Mouse (Mus musculus) right cerebral cortex, postnatal 36 days (tissue): ENCODE results near the gene Hist1h2bj.
"Not testable (repeated sequence)": the region's sequence is repeated elsewhere in the genome, so short reads cannot be mapped to it uniquely, and the experiment has no call there.

Source experiments
- DNase-seq, 2 experiments: peaks; one replicate each; pipeline ENCODE4 v3.0.0; 2022; ENCODE audit warnings: low spot score in 2 of 2, mixed read lengths in 1 of 2

Hist1h2bj gene

DNA sequence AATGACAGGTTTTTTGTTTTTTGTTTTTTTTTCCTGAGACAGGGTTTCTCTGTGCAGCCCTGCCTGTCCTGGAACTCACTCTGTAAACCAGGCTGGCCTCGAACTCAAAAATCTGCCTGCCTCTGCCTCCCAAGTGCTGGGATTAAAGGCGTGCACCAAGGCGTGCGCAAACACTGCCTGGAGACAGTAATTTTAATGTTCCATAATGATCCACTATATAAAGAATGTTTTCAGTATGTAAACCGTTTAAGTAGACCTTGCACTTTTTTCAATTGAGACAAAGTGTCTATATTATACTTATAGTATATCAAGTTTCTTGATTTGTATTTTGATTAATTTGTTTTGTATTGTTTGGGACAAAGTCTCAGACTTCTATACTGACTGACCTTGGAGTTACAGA, 3.6 kb upstream of the Hist1h2bj start:
- no peak for DNase-seq

DNA sequence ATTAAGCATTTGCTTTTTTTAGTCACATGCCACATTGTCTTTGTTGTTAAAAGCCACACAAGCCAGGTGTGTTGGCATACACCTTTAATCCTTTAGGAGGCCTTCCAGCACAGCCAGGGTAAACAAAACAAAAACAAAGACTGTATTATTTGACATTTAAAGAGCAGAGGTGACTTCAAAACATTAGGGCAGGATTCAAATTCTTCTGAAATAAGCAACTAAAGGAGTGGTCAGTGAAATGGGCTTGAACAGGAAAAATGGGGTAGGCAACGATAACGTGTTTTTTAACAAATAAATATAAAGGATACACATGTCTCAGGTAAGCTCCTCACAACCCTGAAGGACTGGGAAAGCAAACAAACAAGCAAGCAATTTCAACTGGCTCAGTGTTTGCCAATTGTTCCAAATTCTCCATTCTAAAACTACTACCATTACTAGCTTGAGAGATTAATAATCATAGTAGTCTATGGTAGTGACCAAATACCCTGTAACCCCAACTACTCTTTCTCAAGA, 3.0 kb upstream of the Hist1h2bj start:
- DNase-seq: no peak

DNA sequence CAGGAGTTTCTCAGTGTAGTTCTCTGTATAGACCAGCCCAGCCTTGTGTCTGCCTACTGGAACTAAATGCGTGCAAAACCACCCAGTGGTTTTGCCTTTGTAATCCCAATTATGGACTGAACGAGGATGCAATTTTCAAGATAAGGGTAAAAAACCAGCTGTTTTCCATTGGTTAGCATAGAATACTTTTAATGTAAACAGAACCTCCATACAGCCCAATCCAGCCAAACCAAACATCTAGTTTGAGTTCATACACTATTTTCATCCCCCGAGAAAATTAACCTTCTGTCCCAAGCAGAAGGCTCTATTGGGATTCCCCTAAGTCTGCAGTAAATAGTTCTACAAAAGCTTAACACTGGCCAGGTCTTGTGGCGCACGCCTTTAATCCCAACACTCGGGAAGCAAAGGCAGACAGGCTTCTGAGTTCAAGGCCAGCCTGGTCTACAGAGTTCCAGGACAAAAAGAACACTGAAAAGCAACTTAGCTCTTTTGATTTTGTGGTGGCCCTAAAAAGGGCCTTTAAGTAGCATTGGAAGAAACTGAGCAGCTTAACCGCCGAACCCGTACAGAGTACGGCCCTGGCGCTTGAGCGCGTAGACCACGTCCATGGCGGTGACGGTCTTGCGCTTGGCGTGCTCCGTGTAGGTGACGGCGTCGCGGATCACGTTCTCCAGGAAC, 2.4 kb upstream of the Hist1h2bj start:
- no peak for DNase-seq

DNA sequence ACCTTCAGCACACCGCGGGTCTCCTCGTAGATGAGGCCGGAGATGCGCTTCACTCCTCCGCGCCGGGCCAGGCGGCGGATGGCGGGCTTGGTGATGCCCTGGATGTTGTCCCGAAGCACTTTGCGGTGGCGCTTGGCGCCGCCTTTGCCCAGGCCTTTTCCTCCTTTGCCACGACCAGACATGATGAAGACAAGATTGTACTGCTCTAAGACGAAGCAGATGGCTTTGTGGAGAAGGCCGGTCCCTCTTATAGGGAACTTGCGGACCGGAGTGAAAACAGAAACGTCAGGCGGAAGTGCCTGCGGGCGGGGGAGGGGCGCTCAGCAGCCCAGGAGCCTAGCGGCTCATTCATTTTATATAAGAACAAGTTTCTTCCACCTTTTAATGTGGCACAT, 1.9 kb upstream of the Hist1h2bj start, which contains the start of gene Hist1h4i:
TSS of gene Hist1h4i (minus strand) at position 221 of the 395 bp plus-strand sequence.
- DNase-seq: peak; percentile 96

DNA sequence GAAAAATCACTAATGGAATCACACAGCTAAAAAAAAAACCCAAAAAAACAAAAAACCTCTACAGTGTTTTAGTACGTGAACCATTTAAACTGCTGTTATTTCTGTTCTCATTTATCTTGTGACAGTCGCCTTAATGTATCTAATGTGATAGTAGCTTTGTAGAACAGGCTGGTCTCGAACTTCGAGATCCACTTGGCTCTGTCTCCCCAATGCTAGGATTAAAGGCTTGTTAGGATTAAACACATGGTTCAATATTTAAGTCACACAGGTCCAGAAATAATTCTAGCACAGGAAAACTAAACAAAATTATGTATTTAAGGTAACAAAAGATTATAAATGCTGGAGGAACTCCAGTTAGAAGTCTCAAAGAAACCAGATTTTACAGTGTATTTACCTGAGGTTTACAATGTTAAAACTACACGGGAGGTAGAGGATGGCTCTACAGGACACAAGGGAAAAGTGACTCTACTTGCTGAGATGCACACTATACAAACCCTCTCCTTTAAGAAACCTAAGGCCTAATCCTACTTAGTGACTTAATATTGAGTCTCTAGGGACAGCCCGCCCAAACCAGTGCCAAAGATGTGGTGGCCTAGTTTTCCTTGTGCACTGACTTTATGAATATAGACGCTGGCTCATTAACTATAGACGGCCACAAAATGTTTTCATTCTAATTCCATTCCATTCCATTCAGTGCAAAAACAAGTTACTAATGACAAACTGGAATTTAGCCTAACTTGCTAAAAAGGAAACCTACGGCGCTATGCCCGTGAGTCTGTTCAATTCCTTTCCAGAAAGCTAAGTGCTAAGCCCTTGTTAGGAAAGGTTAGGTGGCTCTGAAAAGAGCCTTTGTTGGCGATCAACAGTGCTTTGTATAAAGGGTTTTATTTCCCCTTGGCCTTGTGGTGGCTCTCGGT, 1.1 kb upstream of the Hist1h2bj start:
- DNase-seq: no peak

DNA sequence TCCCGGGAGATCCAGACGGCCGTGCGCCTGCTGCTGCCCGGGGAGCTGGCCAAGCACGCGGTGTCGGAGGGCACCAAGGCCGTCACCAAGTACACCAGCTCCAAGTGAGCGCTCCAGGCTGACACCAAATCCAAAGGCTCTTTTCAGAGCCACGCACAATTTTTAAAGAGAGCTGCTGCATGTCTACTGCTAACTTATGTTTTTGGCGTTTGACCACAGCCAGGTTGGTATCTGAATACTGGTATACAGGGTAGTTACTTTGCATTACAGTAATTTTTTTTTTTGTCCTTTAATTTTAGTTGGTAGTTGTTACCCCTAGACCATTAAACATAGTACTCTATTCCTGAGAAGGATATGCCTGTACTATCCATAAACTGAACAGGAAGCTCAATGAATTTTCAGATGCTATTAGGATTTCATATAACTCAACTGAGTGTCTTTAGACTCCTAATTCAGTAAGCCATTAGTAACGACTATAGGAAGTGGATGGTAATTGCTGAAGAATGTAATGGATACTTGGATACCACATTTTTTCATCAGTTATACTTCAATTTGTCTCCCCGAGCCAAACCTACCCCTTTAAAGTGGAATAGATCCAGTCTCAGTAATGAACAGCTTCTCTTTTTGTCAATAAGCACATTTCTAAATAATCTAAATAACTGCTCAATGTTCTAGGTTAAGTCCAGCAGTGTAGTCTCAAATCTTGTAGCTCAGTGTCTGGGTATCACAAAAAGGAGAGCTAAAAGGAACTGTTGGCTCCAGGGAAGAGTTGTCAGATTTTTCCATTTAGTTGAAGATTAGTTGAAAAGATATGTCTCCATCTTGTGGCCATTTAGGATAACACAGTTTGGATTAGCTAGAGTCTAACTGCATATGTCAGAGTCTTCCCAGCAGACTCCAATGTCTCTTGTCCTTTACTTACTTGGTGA, 753 bp downstream of the Hist1h2bj start:
- no peak for DNase-seq

DNA sequence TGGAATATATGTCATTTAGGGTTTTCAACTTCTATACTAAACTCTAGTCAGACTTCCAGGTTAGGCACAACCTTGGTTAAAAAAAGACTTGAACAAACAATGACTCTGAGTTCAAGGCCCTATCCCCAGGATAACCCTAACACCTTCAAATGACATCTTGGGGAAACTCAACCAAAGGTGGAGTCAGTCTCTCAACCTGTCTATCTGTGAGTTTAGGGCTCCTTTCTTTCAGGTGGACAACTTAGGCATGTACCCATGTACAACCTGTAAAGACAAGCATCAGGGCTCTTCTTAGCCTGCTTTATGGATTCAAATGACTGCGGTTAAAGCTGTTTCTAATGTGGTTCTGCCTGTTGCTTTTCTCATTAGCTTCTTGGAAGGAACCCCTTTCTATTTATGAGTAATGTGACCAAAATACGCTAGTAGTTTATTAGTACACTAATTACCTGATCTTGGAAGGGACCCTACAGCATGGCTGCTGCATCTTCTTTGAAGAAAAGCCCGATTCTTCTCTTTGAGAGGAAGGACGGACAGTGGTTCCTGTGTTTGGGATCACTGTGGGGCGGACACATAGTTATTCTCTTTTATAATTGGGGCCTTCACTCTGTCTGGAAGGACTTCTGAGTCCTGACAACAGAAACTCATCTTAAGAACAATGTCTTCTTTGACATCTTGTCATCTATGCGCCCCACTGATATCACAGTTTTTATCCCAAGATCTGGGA, 1.6 kb downstream of the Hist1h2bj start:
- DNase-seq: no peak

DNA sequence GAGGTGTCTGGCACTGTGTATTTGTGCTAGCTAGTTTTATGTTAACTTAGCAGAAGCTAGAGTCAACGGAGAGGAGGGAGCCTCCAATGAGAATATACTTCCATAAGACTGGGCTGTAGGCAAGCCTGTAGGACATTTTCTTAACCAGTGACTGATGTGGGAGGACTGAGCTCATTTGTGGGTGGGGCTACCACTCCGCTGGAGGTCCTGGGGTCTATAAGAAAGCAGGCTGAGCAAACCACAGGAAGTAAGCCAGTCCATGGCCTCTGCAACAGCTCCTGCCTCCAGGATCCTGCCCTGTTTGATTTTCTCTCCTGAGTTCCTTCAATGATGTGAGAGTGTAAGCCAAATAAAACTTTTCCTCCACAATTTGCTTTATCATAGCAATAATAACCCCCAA, 2.3 kb downstream of the Hist1h2bj start:
- DNase-seq: no peak

DNA sequence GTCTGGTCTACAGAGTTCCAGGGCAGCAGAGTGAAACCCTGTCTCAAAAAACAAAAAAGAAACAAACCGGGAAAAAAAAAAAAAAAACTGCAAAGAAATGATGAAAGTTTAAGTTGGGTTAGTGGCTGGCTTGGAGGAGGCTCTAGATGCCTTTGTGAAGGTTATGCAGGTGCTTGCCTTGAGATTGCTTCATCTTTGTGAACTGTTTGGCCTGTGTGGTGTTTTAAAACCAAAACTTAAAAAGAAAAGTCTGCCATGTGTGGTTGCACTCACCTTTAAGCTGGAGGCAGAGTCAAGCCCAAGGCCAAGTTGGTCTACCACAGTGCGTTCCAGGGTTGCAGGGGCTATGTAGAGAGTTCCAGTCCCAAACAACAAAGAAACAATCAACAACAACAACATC, 6.0 kb downstream of the Hist1h2bj start:
- no peak for DNase-seq

DNA sequence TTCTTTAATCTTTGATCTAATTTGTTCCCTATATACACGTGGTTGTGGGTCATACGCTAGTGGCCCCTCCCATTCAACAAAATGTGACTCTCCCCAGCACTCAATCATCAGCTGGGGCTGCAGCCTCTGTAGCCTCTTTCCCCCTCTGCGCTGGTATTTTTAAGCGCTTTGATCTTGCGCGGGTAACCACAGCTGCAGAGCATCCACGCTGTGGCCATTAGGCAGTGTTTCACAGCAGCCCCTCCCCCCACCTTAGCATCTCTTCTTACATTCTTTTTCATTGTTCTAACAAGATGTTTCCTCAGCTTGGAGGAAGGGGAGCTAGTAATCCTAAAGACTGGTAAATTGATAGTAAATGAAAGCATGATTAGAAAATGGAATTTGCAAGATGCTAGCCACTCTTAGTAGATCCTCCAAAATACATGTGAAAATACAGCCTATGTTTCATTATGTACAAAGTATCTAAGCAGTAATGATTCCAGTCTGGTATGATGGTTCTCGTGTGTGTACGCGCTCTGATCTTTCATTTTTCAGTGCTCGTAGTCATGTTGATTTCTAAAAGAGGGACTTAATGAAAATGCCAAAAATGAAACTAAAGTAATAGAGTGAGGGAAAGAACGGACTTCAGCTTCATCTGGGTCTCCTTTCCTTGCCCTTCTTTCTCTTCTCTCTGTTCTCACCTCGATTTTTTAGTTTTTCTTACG, 6.9 kb downstream of the Hist1h2bj start:
- no peak for DNase-seq

DNA sequence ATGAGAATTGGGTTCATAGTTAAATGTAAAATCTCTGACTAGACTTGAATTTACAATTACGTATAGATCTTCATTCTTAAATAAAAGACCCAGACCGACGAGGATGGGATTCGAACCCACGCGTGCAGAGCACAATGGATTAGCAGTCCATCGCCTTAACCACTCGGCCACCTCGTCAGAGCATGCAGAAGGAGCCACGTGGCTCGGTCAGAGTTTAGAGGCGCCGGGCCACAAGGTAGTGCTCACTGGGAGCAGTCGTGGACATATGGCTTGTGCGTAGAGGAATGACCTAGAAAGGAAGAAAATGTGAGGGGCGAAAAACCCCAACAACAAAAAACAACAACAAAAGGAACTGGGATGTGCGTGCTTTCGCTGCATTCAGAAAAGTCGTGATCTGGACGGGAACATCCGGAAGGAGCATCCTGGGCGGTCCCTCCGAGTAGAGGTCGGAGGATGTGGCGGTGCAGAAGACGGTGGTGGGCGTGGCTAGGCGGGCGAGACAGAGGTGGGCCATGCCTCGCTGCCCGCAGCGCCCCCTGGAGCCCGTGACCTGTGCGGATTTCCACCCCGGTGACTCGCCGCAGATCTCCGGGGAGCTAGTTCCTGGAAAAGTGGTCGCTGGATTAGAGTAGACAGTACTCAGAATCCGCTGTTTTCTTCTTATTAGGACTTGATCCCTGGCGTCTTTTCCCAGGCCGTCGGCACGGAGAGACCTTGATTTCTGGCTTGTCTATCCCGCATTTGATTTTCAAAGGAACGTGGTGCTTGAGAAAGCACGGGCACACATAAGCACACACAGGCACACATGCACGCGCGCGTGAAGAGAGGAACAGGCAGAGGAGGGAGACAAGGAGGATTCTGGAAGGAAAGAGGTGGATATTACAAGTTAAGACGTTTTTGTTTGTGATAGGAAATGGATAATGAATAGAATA, 7.8 kb downstream of the Hist1h2bj start:
- DNase-seq: peak; percentile 82

DNA sequence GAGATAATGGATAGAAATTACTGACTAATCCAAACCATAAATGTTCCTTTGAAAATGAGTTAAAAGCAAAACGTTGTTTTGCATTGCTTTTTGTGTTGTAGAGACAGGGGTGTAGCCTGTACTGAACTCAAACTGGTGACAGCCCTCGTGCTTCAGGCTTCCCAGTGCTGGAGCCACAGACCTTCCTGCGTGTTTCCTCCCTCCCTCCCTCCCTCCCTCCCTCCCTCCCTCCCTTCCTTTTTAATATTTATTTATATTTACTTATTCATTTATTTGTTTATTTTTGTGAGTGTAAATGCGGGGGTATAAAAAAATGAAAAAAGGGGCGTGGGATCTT, 8.5 kb downstream of the Hist1h2bj start:
- DNase-seq: no peak

DNA sequence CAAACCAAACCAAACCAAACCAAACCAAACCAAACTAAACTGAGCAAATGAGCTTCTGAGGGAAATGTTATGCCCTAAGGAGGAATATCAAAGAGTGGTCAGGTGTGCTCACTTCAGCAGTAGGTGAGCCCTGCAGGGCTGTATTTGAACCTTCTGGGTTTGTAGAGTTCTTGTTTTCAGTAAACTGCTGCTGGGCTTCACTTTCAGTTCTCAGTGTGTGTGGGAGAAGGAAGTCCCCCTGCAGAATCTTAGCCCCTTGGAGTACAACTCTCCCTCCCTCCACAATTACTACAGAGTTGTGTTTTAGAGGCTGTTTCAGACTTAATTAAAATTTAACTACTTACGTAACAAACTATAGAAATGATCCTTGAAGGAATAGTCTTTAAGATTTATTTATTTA, 10.7 kb downstream of the Hist1h2bj start:
- no peak for DNase-seq

DNA sequence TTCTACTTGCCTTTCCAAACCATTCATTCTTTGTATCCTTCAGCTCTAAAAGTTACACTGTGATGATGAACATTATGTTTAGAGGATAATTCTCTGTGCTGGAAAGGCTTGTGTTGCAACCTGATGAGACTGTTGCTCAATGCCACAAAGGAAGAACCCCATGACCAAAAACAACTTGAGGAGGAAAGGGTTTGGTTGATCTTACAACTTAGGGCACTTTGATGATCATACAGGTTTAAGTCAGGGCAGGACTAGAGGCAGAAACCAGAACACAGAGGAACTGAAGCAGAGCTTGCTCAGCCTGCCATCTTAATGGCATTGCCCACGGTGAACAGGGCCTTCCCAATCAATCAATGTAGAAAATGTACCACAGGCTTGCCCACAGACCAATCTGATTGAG, 18.4 kb downstream of the Hist1h2bj start:
- DNase-seq: no peak

DNA sequence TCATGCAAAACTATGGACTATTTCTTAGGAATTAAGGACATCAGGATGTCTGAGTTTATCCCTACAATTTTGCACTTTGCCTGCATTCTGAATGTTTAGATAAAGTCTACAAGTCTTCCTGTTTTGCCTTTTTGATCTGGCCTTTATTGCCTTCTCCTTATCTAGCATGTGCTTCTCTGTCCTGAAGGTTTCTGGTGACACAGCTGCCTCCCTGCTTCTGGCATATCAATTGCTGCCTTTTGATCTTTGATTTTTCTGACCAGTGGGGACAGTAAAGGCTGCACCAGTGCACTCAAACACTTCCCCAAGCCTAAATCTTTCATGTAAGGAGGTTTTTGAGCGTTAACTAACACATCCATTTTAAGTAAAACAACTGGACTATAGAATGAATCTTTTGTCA, 20.5 kb downstream of the Hist1h2bj start:
- DNase-seq: no peak

DNA sequence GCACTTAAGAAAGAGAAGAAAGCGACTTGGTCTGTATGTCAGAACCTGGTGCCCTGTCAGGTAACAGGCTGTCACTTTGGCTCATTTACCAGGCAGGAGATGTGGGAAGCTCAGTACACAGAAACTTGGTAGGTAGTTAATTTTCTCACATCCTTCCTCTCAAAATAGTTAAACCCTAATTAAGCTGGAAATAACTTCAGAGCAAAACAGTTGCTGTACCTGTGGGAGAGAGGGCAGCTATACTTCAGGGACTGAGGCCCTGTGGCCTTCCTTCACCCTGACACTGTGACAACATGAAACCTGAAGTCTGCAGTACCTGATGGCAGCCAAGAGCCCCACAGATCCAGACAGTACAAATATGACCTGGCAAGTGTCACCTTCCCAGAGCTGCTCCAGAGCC, 41.1 kb downstream of the Hist1h2bj start, which contains the start of gene Vmn1r188:
TSS of gene Vmn1r188 (plus strand) at position 301 of the 400 bp plus-strand sequence.
- not testable (repeated sequence) for DNase-seq
